Mouse (Mus musculus) limb, embryonic 14.5 days (tissue): ENCODE measurements around the gene Lhb. TPM values are rescaled to one million over a fixed set of nuclear protein-coding genes. Genes with fewer than 3 reads are reported as not detected.

Source experiments
- ATAC-seq: fragments of 200-750 bp; cut with Nextera tagmentation; 2 replicates; pipeline ENCODE4 v1.8.0; 2017; ENCODE audit warnings: low read depth, moderate number of reproducible peaks, moderate TSS enrichment; ENCODE audit not compliant: low FRiP score
- DNase-seq: peaks from one replicate; pipeline ENCODE4 v3.0.0-alpha.2; 2015; ENCODE audit warnings: low spot score
- H3K27ac ChIP-seq: fragments of 300-500 bp; sonication (generic); replicated peaks from 2 replicates; pipeline ENCODE4 v1.5.1; 2014; ENCODE audit warnings: low read depth, mild to moderate bottlenecking, low read length, moderate library complexity, mixed read lengths
- H3K27me3 ChIP-seq: fragments of 300-500 bp; sonication (generic); 2 replicates; pipeline ENCODE4 v1.6.1; 2014; ENCODE audit warnings: low read length, mixed read lengths; ENCODE audit not compliant: control insufficient read depth, insufficient read depth
- H3K36me3 ChIP-seq: fragments of 300-500 bp; sonication (generic); 2 replicates; pipeline ENCODE4 v1.6.1; 2014; ENCODE audit warnings: mild to moderate bottlenecking, low read length, moderate library complexity, mixed read lengths; ENCODE audit not compliant: control insufficient read depth, insufficient read depth
- H3K4me1 ChIP-seq: fragments of 300-500 bp; sonication (generic); 2 replicates; pipeline ENCODE4 v1.6.1; 2014; ENCODE audit warnings: antibody characterized with exemption, low read length, mixed read lengths; ENCODE audit not compliant: control insufficient read depth, insufficient read depth
- H3K4me2 ChIP-seq: fragments of 300-500 bp; sonication (generic); replicated peaks from 2 replicates; pipeline ENCODE4 v1.6.1; 2014; ENCODE audit warnings: low read depth, mild to moderate bottlenecking, low read length, moderate library complexity; ENCODE audit not compliant: severe bottlenecking
- H3K4me3 ChIP-seq: fragments of 300-500 bp; sonication (generic); replicated peaks from 2 replicates; pipeline ENCODE4 v1.5.1; 2014; ENCODE audit warnings: low read length
- H3K9ac ChIP-seq: fragments of 300-500 bp; sonication (generic); 2 replicates; pipeline ENCODE4 v1.6.1; 2014; ENCODE audit warnings: mild to moderate bottlenecking, low read depth, low read length, moderate library complexity; ENCODE audit not compliant: severe bottlenecking
- H3K9me3 ChIP-seq: fragments of 300-500 bp; sonication (generic); 2 replicates; pipeline ENCODE4 v1.6.1; 2016; ENCODE audit warnings: low read length; ENCODE audit not compliant: control insufficient read depth
- POLR2A ChIP-seq: fragments of 200-500 bp; IDR thresholded peaks from 2 replicates; pipeline ENCODE4 v1.8.0; 2012; ENCODE audit warnings: inconsistent platforms, mild to moderate bottlenecking, moderate library complexity, borderline replicate concordance; ENCODE audit not compliant: insufficient read depth, insufficient read length; ENCODE audit errors: extremely low read depth
- WGBS: fragments of 180-500 bp; shearing (Covaris S2); extraction: QIAGEN DNeasy Blood & Tissue Kit; methylation state at CpG from one replicate; pipeline ENCODE4 v1.1.7; 2014; 5-methylcytosine and 5-hydroxymethylcytosine counted together
- polyA plus RNA-seq, 2 experiments: library from polyadenylated mRNA; depleted of rRNA in 1 of 2; stranded (reverse) in 1 of 2; unstranded in 1 of 2; fragments of >200 nt; fragmentation: Nextera tagmentation in 1 of 2; extraction: Ambion mirVana in 1 of 2; gene quantifications; 2 replicates each; pipeline versions ENCODE4 v1.2.1 to v1.2.3; 2012 to 2014

Lhb gene
- polyA plus RNA-seq, 2 experiments = 0.50 TPM; not detected in 1

DNA sequence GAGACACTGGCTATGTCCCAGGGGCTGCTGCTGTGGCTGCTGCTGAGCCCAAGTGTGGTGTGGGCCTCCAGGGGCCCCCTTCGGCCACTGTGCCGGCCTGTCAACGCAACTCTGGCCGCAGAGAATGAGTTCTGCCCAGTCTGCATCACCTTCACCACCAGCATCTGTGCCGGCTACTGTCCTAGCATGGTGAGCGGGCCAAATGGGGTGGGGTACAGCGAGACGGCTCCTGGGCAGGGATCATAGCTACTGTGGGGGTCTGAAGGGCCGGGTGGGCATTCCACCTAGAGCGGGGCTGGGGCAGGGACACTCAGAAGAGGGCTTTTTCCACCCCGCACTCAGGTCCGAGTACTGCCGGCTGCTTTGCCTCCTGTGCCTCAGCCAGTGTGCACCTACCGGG lies 574 bp downstream of the Lhb start:
- H3K4me2 ChIP-seq = no peak overlapping the region
- no peak overlapping the region for H3K27ac ChIP-seq
- ATAC-seq (no peak), DNase-seq (no peak)
- WGBS = 83% methylated on average over 14 of the region's 14 CpGs
- no peak overlapping the region for H3K9ac ChIP-seq
- H3K4me1 ChIP-seq = peaks cover 10% of the 10 kb centered on the region; the same call in 1 of the 2 replicates
- TF ChIP-seq POLR2A = no peak
- H3K36me3 ChIP-seq = peaks cover 56% of the 10 kb centered on the region
- no peaks in the 10 kb centered on the region for H3K9me3 ChIP-seq
- H3K27me3 ChIP-seq = peaks cover 9% of the 10 kb centered on the region
- H3K4me3 ChIP-seq = no peak overlapping the region

DNA sequence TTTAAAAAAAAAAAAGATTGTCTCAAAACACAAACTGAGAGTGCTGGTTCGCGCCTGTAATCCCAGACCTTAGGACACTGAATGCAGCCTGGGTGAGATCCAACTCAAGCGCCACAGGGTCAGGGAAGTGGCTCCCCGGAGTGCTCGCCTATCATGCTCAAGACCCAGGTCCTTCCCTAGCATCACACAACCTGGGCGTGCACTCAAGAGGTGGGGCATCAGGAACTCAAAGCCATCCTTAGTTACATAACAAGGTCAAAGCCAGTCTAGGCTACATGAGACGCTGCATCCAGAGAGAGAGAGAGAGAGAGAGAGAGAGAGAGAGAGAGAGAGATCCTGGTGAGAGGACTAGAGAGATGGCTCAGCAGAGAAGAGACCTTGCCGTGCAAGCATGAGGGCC lies 5.9 kb downstream of the Lhb start:
- Histone ChIP-seq H3K4me1 (no peaks in the 10 kb centered on the region), H3K36me3 (peaks cover 95% of the 10 kb centered on the region), H3K4me3 (no peak overlapping the region), H3K27me3 (no peaks in the 10 kb centered on the region), H3K9ac (no peak overlapping the region), H3K9me3 (no peaks in the 10 kb centered on the region), H3K27ac (no peak overlapping the region), H3K4me2 (no peak overlapping the region)
- WGBS = 91% methylated on average over 8 of the region's 8 CpGs
- DNase-seq (no peak), ATAC-seq (no peak)
- no peak for TF ChIP-seq POLR2A

DNA sequence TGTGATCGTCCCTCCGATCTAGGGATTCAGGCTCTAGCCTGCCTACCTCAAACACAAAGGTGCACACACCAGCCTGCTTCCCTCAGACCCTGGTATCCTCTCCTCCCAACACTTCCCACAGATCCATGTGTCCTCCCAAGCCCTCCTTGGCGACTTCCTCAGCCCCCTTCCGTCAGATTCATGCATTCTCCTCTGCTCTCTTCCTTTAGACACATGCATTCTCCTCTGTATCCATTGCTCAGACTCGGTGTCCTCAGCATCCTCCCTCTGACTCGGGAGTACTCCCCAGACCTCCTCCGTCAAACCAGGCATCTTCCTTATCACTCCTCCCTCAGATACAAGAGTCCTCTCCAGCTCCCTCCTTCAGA lies 13.2 kb downstream of the Lhb start:
- Histone ChIP-seq H3K4me1 (peaks cover 37% of the 10 kb centered on the region), H3K4me3 (peak overlapping the region; percentile 77), H3K36me3 (peaks cover 33% of the 10 kb centered on the region), H3K9me3 (no peaks in the 10 kb centered on the region), H3K27ac (peak overlapping the region; percentile 74), H3K4me2 (peak overlapping the region; percentile 98), H3K9ac (peak overlapping the region; percentile 80), H3K27me3 (no peaks in the 10 kb centered on the region)
- no peak for ATAC-seq
- 1% methylated on average over 7 of the region's 7 CpGs for WGBS
- no peak for DNase-seq
- no peak for TF ChIP-seq POLR2A

DNA sequence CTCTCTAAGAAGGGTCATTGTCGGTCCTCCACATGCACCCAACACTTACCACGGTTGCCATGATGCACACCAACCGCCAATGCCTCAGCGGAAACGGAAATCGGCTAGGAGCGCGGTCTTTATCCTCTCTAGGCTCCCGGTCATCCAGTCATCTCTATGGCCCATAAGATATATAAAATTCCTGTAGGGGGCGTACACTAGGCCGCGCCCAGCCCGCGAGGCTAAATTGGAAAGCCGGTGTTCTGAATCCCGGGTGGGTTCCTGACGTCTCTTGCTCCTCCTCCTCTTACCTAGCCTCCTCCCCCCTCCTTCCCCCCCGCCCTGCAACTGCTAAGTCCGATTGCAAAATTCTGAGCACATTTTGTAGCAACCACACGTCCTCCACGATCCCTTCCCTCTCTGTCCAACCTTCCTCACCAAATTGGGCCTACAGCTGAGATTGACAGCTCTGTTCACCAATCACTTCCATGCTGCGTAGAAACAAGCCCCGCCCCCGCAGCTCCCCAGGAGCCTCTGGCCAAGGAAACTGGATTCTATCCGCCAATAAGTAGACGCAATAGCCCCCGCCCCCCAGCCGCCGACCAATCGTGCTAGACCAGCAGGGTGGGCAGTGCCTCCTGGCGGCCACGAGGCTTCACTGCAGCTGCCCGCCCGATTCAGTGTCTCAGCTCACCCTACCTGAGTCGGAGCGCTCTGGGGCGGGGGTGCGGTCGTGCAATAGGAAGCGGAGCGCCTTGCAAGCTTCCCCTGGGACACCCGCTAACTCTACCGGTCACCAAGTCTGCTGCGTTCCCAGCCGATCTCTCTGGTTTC lies 13.8 kb downstream of the Lhb start, which contains the start of gene Gys1:
Gene Gys1, plus strand, starts transcription at position 642 of the 813 bp plus-strand sequence.
- TF ChIP-seq POLR2A = peak; percentile 84; the same call in 1 of the 2 replicates
- H3K9me3 ChIP-seq = no peaks in the 10 kb centered on the region
- DNase-seq = peak; percentile 100
- H3K4me2 ChIP-seq = peak within 1 kb of the TSS; percentile 98
- H3K27ac ChIP-seq = peak within 1 kb of the TSS; percentile 74
- ATAC-seq = peak; percentile 97
- peaks cover 37% of the 10 kb centered on the region for H3K4me1 ChIP-seq
- H3K36me3 ChIP-seq = peaks cover 27% of the 10 kb centered on the region
- H3K9ac ChIP-seq = peak within 1 kb of the TSS; percentile 80
- peak within 1 kb of the TSS; percentile 77 for H3K4me3 ChIP-seq
- 1% methylated on average over 45 of the region's 45 CpGs for WGBS
- no peaks in the 10 kb centered on the region for H3K27me3 ChIP-seq

DNA sequence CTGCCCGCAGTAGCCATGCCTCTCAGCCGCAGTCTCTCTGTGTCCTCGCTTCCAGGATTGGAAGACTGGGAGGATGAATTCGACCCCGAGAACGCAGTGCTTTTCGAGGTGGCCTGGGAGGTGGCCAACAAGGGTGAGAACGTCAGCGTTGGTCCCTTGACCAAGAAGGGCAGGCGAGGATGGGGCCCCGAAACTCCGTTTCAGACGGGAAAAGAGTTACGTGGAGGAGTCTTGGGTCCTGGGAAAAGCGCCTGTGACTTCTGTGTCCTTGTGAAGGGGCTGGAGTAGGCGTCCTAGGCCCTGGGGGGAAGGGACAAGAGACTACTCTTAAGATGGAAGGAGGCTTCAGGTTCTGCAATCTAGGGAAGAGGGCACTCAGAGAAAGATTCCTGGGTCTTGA lies 14.4 kb downstream of the Lhb start:
- Histone ChIP-seq H3K36me3 (peaks cover 27% of the 10 kb centered on the region), H3K27ac (peak overlapping the region; percentile 72), H3K4me1 (peaks cover 37% of the 10 kb centered on the region), H3K4me2 (peak overlapping the region; percentile 80), H3K9ac (peak overlapping the region; percentile 77), H3K9me3 (no peaks in the 10 kb centered on the region), H3K27me3 (no peaks in the 10 kb centered on the region), H3K4me3 (peak overlapping the region; percentile 77)
- no peak for TF ChIP-seq POLR2A
- WGBS = under 1% methylated on average over 16 of the region's 16 CpGs
- ATAC-seq (no peak; the same call in 1 of the 2 replicates), DNase-seq (no peak)
